Mouse (Mus musculus) urinary bladder, adult 18-20 months (tissue): Measurements from ENCODE around the gene Btbd6.

ENCODE experiments used
- DNase-seq, 2 experiments: peaks; one replicate each; pipeline ENCODE4 v3.0.0; 2022; ENCODE audit warnings: low spot score in 2 of 2, mixed read lengths in 2 of 2

Gene Btbd6

DNA sequence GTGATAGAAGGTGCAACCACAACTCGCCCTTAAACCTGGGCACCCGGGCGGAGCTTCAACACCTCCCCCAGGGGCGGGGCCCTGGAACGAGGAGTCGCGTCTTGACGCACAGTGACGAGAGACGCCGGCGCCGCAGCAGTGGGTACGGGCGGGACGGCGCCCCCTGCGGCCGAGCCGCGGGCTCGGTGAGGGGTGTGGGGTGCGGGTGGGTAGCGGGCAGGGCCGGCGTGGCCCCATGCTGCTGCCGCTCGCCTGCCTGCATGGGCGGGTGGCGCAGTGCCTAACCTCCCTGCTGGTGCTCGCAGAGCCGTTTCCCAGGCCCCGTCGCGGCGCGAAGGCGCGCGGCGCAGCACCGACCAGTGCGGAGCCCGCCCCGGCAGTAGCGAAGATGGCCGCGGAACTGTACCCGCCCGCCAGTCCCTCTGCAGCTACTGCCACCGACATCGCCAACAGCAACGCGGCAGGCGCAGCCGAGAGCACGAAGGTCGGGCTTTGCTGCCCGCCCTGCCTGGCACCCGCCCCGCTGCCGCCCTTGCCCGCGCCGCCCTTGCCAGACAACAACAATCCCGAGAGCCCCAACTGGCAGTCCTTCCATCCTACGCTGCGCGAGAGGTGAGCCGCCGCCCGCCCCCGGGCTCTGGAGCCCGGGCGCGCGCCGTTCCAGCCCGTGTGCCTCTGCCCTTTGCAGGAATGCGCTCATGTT lies at the start of gene Btbd6:
Gene Btbd6 (plus strand): TSS at position 112 of the 703 bp plus-strand sequence.
- peak; percentile 85 to 86 for DNase-seq

DNA sequence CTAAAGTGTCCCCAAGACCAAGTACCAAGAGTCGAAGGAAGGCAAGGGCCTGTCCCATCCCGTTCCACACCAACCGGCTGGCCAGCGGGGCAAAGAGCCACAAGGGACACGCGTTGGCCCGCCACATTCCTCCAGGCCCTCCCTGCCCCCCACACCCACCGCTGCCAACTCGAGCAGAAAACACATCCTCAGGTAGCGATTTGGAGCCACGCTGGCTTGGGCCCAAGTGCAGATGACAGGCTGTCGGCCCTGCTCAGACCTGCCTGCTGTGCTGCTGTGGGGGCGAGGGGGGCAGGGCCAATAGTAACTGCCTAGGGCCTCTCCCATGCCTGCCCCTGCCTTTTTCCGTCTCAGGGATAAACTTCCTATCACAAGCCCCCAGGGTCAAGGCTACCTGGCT lies 49.0 kb upstream of the Btbd6 start:
- DNase-seq: peak; percentile 67 to 80

DNA sequence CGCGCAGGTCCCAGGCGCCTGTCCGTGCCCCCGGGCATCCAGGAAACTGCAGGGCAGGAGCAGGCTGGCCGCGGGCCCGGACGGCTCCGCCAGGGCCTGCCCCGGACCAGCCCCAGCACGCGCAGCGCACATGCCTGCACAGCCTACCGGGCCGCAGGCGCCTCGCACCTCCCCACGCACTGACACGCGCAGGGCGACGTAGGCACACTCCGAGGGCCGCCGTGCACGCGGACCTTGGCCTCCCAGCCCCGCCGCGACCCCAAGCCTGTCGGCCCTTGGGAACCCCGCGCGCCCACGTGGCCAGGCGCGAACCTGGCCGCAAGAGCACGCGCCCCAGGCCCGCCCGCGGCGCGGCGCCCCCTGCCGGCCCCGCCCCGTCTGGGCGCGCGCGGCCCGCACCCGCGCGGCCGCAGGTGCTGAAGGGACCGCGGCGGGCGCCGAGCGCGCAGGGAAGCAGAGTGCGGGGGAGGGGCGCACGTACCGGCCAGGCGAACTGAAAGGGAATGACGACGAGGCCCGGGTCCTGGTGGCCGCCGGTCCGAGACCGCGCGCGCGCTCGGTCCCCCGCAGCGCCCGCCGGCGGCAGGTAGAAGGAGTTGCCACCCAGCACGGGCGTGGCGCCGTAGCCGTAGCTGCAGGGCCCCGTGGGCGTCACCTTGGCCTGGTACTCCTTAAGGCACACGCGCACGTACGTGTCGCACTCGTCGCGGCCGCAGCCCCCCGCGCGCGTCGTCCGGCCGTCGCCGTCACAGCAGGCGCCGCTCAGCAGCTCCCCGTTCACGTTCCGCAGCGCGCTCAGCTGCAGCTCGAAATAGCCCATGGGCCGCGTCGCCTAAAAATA lies 47.7 kb upstream of the Btbd6 start:
- DNase-seq: peak; percentile 72 to 88

DNA sequence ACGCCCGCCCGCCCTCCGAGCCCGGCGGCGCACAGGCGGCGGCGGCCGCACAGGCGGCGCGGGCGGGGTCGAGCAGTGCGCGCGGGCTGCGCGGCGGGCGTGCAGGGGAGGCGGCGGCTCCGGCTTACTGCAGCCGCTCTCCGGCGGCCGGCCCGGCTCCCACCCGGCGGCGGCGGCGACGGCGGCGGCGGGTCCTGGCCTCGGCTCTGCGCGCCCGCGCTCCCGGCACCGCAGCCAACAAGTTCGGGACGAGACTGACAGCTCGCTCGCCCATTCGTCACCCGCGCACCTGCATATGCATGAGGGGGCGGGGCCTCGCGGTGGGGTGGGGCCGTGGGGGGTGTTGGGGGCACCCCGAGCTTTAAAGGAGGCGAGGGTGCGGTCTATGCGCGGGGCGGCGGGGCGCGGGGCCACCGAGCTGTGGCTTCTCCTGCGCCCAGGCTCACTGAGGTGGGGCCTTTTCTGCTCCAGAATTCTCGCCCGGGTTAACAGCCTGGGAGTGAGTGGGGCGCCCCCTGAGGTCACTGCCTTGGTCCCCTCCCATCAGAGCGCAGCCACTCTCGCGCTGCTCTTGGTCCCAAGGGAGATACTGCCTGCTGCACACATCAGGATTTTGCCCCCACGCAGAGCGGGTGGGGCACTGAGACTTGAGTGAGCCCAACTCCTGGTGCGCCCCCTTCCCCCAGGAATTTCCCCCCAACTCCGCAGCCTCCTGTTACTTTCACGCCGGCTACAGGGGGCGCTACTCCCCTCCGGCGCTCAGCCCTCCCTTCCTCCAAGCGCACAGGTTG lies 46.5 kb upstream of the Btbd6 start, which contains the start of gene Jag2:
Gene Jag2 (minus strand): TSS at position 215 of the 791 bp plus-strand sequence.
- DNase-seq: peak; percentile 51 to 61

DNA sequence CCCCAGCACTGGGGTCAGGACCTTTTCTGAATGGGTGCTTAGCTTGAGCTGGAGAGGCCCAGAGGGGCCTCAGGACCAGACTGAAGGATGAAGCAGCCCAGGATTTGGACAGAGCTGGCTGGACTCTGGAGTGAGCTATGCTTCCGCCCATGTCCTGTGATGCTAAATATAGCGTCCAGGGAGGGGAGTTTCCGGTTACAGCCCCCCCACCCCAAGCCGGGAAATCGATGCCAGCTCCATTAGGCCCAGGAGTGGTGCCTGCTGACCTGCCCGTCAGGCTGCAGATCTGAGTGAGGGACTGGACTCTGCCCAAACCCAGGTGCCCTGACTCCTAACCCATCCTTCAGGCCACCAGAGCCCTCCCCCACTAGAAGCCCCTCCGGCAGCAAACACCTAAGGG lies 43.6 kb upstream of the Btbd6 start:
- DNase-seq: no peak

DNA sequence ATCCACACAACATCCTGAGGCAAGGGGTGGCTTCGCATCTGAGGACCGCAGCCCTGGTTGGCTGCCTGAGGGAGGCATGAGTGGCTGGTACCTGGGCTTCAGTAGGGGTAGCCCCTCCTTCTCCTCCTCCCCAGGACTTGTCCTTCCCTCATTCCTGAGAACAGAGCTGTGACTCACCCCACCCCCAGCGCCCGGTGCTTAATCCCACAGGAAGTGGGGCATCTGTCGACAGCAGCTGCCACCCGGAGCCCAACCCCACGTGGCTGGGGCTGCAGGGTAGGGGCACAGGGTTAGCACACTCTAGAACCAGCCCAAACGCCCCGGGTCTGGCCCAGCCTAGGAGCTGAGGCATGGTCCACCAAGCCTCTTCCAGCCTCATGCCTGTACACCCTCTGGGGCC lies 38.4 kb upstream of the Btbd6 start:
- no peak for DNase-seq

DNA sequence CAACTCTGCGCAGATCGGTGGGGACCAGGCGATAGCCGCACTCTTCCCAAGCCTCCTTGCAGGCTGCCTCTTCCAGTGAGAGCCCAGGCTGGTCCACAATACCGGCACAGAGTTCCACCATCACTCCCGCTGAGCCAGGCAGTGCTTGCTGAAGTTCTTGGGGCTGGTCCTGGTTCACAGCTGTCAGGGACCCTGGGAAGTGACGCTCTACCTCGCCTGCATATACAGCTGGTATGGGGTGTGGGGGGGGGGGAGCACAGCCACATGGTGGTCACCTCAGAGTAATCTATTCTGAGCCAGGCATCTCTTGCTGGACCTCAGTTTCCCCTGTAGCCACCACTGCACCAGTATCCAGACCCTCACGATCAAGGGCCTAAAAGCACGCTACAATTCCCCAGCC lies 37.9 kb upstream of the Btbd6 start:
- no peak for DNase-seq

DNA sequence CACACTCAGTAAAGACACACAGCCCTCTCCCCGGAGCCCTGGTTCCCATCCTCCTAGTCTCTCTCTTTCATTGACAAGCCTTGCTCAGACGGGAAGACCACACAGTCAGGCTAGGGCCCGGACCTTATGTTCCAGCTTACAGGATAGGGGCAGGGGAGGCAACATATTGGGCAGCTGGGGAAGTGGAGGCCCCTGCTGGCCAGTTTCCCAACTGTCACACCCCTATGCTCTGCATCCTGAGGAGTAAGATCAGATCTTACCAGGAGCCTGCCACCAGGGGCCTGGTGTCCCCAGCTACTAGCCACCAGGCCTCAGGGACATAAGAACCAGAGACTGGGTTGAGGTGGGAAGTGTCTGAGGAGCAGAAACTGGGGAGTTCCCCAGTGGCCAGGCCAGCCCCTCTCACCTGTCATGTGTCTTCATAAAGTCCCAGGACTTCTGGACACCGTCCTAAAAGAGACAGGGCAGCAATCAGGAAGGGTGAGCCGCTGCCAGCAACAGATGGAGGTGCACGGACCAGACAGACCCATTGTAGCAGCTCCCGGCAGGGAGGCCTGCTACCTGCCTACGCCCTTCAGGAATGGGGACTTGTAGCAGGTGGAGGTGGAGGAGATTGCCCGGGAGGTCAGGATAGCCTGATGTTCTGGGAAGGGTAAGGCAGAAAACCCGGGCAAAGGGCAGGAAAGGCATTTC lies 37.3 kb upstream of the Btbd6 start:
- DNase-seq: no peak

DNA sequence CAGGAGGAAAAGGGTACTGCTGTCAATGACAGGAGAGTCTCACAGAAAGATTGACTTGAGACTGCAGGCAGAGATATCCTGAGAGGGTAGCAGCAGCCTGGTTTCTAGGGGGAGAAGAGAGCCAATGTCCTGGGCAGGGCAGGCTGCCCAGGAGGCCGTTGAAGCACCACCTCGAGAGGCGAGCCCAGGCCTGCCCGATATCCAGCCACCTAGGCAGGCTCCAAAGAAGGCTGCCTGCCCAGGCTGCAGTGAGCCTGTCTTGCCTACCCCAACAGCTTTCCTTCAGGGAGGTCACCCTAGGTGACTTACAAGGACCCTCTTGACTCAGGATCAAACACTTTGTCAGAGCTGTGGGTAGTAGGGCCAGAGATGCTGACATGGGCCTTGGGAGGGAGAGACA lies 36.0 kb upstream of the Btbd6 start:
- no peak for DNase-seq

DNA sequence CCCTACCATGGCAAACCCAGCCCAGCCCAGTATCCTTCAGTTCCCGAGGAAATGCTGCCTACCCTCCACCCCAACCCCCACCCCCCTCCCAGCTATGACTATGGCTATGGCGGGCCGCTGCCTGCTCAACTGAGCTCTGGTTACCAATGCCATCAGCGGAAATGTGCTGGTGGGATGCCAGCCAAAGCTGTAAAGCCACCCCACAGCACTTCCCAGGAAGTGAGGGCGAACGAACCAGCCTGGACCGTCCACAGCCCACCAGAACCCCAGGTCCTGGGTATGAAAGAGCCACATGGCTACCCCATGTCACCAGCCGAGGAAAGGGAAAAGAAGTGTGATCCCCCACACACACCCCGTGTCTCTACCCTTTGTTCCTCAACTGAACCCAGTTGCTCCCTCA lies 35.6 kb upstream of the Btbd6 start:
- no peak for DNase-seq

DNA sequence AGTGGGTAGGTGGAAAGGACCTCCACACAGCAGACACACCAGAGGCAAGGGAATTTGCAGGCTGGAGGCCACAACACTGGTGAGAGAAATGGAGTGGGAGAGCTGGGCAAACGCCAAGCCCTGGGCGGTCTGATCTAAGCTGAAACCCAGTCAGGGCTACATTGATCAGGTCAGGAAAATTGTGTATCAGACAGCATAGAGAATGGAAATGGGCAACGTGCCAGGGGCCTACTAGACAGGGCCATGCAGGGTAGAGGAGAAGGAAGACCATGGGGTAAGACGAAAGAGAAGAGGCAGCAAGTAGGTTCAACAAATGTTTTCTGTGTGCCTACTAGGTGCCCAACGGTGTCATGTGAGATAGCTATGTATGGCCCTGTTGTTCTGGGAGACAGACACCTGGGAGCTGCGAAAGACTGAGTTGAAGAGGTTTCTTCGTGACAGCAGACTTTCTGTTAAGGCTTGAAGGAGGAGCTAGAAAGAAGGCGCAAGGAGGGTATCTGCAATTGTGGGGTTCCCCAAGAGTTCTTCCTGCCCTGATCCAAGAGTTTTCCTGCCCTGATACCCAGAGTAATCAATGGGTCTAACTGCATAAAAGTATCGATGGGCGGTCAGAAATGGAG lies 35.0 kb upstream of the Btbd6 start:
- DNase-seq: no peak

DNA sequence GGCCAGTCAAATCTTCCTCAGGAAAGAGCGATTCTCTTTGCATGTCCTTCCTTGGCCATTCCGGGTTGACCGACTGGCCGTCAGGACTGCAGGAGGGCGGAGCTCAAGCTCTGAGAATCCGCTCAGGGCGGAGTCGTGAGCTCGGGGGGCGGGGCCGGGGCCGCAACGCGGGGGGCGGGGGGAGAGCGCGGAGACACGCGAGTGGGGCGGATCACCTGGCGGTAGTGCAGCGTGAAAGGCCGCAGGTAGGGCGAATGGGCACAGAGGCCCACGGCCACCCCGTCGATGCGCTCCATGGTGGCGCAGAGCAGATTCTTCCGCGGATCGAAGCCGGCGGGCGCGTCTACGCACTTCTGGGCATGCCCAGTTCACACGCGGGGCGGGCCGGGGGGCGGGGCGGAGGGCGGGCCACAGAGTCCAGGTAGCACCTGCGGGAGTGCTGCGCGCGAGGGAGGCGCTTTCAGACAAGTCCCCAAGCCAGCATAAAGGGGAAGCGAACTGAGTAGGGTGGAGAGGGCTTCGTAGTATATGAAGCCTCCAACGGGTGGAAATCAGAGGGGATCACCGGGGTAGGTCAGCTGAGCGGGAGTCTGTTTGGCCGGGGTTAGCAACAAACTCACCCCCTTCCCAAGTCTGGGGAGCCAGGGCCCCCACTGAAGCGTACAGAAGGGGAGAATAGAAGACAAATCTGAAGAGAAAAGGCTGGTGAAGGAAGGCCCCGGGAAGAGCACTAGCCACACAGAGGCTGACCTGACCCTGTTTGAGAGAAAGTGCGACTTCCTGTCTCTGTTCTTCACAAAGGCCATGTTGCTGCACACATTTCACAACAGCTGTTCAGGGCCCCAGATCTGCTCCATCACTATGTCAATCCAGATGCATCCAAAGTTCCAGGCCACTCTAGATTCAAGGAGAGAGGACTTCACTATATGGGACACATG lies 34.2 kb upstream of the Btbd6 start, which contains the start of gene Nudt14:
Gene Nudt14 (minus strand): TSS at position 349 of the 938 bp plus-strand sequence.
- DNase-seq: peak; percentile 68 to 79

DNA sequence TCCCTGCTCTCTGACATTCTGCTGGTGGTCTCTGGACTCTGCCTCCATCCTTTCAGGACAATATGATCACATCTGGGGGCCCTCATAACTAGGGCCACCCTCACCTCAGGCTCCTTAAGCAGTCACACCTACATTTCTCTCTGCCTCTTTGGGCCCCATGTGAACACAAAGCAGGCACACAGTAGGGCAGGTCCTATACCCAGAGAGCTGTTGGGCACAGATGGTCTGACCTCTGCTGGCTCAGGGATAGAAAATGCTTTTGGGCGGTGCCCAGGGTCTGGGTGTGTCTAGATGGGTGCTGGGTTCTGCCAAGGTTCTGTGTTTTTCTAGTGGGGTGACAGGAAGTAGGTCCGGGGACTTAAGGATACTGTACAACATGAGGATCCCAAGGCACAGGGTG lies 32.6 kb upstream of the Btbd6 start:
- no peak for DNase-seq

DNA sequence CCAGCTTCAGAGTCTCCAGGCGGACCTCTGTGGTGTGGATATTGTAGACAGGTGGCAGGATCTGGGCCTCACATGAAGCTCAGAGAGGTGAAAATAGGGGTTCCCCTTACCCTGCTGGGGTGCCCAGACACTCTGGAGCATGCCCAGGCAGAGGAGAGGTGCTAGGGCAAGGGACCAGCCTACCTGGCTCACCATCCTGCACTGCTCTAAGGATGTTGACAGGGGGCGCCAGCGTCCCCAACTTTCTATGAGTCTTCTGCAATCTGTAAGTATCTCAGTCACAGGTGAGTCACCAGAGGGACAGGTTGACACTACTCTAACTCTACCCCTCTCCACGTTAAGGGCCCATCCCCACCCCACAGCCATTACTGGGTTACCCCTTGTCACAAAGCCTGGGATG lies 29.0 kb upstream of the Btbd6 start:
- DNase-seq: no peak

DNA sequence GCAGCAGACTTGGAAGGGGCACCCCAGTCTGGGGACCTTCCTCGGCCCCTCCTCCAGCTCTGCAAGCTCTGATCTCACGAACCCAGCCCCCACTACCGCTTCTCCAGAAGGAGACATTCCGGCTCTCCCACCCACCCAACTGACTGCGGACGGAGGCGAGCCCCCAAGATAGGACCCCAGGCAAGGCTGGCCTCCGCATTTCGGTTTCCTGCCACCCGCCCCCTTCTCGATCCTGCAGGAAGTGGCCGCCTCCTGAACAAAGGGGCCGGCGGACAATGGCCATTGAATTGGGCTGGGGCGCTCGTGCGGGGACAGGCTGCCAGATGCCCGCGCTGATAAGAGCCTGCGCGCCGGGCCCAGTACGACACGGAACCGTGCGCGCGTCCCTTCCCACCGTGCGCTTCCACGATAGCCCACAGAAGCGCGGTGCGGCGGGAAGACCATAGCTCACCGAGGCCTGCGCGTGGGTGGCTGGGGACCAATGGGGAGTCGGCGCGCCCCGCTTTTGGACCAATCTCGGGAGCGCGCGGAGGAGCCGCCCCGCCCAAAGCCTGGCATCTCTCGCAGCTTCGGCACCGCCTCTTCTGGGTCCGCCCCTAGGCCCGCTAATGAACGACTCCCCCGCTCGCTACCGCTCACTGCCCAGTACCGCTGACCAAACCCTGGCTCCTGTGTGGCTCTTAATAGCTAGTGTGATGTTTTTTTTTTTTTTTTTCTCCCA lies 26.1 kb upstream of the Btbd6 start:
- DNase-seq: peak; percentile 80 to 84

DNA sequence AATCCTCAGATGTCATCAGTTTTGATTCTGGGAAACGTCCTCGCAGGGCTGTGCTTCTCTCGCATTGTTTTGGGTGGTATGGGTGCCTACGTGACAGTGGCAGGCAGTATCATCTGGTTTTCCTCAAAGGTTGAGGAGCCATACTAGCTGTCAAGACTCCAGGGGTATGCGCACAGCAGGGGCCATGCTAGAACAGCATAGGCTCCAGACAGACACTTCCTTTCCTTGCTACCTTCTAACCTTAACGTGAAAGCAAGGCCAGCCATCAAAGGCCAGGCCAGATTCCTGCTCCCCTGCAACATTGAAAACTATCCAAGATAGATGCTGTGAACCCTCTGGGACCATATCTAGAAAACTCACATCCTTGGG lies 25.5 kb upstream of the Btbd6 start:
- DNase-seq: no peak

DNA sequence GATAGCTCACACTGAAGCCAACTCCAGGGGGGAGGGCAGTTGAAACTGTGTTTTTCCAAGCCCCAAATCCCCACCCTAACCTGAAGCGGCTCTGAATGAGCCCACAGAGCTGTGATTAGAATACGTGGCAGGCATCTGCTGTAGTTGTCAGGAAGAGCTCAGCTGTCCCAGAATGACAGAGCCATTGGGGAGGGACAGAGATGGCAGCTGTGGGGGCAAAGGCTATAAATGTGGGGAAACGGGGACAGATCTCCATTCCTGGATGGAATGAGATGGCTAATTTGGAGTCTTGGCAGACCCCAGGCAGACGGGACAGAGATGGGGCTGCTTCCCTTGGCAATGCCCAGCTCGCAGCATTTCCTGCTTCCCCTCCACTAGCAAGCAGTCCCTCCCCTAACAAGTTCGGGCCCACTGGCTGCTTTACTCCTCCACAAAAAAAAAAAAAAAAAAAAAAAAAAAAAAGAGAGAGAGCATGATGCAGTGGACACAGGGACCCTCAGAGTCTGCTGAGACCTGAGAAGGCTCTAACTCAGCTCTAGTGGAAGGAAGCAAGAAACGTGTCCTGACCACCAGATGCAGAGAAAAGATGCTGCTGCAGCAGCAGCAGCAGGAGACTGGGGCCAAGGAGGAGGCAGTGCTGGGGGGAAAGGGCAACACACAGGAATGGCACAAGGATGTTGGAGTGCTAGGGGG lies 25.0 kb upstream of the Btbd6 start:
- no peak for DNase-seq

DNA sequence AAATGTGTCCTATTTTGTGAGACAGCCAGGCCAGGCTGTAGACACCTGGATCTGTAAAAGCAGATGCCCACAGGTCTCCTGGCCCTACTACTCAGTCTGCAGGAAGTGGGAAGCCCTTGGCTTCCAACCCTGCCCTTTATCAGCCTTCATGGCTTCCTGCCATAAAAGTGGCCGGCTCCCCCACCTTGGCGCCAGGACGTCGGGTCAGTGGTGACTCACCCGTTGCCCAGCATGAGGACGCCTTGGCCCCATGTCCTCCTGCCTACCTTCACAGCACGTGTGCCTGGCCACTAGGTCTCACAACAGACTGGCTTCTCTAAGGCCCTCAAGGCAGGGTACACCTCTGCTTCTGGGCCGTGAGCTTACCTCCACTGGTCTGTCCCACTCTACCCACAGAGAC lies 23.8 kb upstream of the Btbd6 start:
- DNase-seq: peak; percentile 73 to 82
